Mouse (Mus musculus) left cerebral cortex, postnatal 25 days (tissue): ENCODE results near the gene Il10. TPM values are rescaled to one million over a fixed set of nuclear protein-coding genes. Genes with fewer than 3 reads are reported as not detected.
A peak's percentile ranks its signal among the peaks of the same experiment; 100 is the strongest.

Experiments
- DNase-seq, 2 experiments: peaks; one replicate each; pipeline ENCODE4 v3.0.0; 2022; ENCODE audit warnings: low spot score in 2 of 2, mixed read lengths in 1 of 2
- intact Hi-C: fragments of 180-260 bp; cut with DNase I; formaldehyde crosslinking; loops from one replicate; pipeline ENCODE4 v1.15.1; 2025
- total RNA-seq, 2 experiments: library from RNA; stranded (reverse); gene quantifications; 2 replicates each; pipeline ENCODE4 v1.2.3; 2021

Il10 gene
- total RNA-seq, 2 experiments from 2014 or later, result not detected

- DNase-seq, result no peak
- intact Hi-C loops, result no loop called here
Measured at GRCm38 (mm10) chr1:131068011-131068727, 48.5 kb downstream of the Il10 start.

GRCm38 (mm10) chr1:131069010-131069409 lies 49.4 kb downstream of the Il10 start:
- intact Hi-C loops, result no loop called here
- peak in 1 of 2 experiments; percentile 44 for DNase-seq

- DNase-seq, result no peak
- intact Hi-C loops, result no loop called here
Measured at GRCm38 (mm10) chr1:131072376-131072990, 52.8 kb downstream of the Il10 start.

GRCm38 (mm10) chr1:131074524-131074938 lies 54.9 kb downstream of the Il10 start:
- DNase-seq, result peak; percentile 70 to 93
- intact Hi-C loops, result no loop called here

Other genes starting within 250 kb of the Il10 start
- gene Fcamr, start 218.9 kb upstream of the Il10 start, total RNA-seq, result not detected
- not detected for gene Pigr, start 193.2 kb upstream of the Il10 start, total RNA-seq
- not detected for gene Fcmr, start 154.2 kb upstream of the Il10 start, total RNA-seq
- not detected for gene Il24, start 132.4 kb upstream of the Il10 start, total RNA-seq
- not detected for gene Il20, start 108.4 kb upstream of the Il10 start, total RNA-seq
- gene Il19, start 79.7 kb upstream of the Il10 start, total RNA-seq, result not detected
- 10 to 100 TPM; 25.8 to 28.3 TPM for gene Mapkapk2, start 78.0 kb downstream of the Il10 start, total RNA-seq
- gene Dyrk3, start 118.5 kb downstream of the Il10 start, total RNA-seq, result 10 to 100 TPM in 1 of 2 experiments, 1 to 10 TPM in 1; 9.4 to 14.1 TPM
- 10 to 100 TPM; 34.1 to 36.7 TPM for gene Eif2d, start 133.3 kb downstream of the Il10 start, total RNA-seq
- gene Rassf5, start 225.4 kb downstream of the Il10 start, total RNA-seq, result 10 to 100 TPM; 24.0 to 25.3 TPM